Mouse (Mus musculus) CD4-positive, CD25-positive, alpha-beta regulatory T cell, adult 2 months (primary cell): ENCODE results near the gene Ap5z1.

ENCODE experiments used
- DNase-seq: peaks from one replicate; pipeline ENCODE4 v3.0.0-alpha.2; 2012; ENCODE audit warnings: low read depth, low spot score

Gene Ap5z1

DNA sequence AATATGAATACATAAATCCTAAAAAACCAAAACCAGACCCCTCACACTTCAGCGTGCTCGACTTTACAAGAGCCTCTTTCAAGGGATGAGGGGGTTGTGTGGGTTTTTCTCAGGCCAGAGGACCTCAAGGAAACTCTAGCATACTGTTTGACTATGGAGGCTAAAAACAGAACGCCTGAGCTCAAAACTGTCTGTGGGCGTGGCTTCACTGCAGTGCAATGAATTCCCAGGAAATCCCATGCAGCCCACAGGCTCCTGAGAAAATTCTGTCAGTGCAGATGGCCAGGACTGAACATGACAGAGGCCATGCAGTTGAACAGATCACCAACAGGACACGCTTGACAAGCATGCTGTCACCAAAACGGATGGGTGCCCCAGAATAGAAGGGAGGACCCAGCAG lies 55.2 kb downstream of the Ap5z1 start:
- no peak for DNase-seq

GRCm38 (mm10) chr5:142520360-142520759 lies 56.6 kb downstream of the Ap5z1 start:
- DNase-seq, result no peak

DNA sequence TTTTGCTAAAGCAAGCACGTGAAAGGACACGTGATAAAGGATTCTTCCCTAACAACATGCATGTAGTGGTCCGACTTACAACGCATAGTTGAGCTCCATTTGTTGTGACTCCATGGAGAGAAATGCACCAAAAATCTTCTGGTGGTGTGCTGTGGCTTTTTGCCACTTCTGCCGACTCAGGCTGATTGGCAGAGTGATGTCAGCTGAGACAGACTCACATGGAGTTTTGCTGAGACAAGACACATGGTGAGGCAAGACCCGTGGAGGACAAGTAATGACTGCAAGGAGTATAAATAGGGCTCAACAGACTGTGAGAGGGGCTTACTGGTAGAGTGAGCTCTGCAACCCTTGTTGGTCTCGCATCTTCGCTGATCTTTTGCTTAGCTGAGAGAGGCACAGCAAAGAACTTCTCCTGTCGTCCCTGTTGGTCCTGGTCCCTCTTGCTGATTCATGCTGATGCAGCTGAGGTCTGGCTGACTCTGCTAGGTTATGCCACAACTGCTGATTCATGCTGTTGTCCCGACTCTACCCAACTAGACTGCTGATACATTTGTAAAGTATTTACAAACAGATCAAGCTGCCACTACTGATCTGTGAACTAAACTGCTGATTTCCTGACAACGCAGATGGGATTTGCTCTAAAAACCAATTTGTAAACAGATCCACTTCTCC lies 57.6 kb downstream of the Ap5z1 start:
- no peak for DNase-seq

DNA sequence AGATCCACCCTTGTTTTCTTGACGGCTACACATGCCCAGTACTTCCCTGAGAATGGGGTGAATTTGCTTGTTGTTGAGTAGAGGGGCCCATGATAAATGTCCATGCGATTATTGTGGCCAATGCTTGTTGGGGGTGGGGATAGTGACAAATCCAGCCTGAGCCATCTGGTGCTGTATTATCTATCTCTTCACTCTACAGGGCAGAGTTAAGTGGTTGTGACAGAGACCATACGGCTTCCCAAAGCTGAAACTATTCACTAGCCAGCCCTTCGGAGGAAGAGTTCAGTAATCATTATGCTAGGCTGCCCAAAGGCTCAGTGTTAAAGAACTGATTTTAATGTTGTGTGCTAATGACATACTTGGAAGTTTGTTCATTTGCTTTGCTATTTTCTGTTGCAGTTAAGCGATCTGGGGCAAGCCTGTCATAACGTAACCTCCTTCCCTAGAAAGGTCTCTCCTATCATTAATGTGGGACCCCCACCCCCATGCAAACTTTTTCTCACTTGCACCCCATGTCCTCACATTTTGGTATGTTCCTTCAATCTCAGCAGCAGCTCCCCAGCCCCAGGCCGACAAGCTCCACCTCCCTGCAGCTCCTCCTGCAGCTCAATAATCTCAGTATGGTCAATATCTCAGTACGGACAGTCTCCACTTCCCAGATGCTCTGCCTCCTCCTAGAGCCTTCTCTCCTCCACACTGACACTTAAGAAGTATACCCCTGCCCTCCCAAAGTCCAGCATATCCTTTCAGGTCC lies 61.1 kb downstream of the Ap5z1 start:
- no peak for DNase-seq
